Mouse (Mus musculus) midbrain, embryonic 15.5 days (tissue): Measurements from ENCODE around the gene 4930404N11Rik. TPM values are rescaled to one million over a fixed set of nuclear protein-coding genes. Genes with fewer than 3 reads are reported as not detected.

Experiments used
- ATAC-seq: fragments of 200-750 bp; cut with Nextera tagmentation; replicated peaks from 2 replicates; pipeline ENCODE4 v1.8.0; 2017; ENCODE audit warnings: moderate TSS enrichment
- H3K27ac ChIP-seq: fragments of 300-500 bp; sonication (generic); 2 replicates; pipeline ENCODE4 v1.5.1; 2015; ENCODE audit warnings: mild to moderate bottlenecking, inconsistent platforms
- H3K27me3 ChIP-seq: fragments of 300-500 bp; sonication (generic); replicated peaks from 2 replicates; pipeline ENCODE4 v1.6.1; 2015; ENCODE audit warnings: inconsistent platforms
- H3K36me3 ChIP-seq: fragments of 300-500 bp; sonication (generic); replicated peaks from 2 replicates; pipeline ENCODE4 v1.6.1; 2015; ENCODE audit warnings: inconsistent platforms
- H3K4me1 ChIP-seq: fragments of 300-500 bp; sonication (generic); 2 replicates; pipeline ENCODE4 v1.6.1; 2015; ENCODE audit warnings: inconsistent platforms
- H3K4me2 ChIP-seq: fragments of 300-500 bp; sonication (generic); 2 replicates; pipeline ENCODE4 v1.6.1; 2015; ENCODE audit warnings: inconsistent platforms, mild to moderate bottlenecking, moderate library complexity
- H3K4me3 ChIP-seq: fragments of 300-500 bp; sonication (generic); 2 replicates; pipeline ENCODE4 v1.5.1; 2015; ENCODE audit warnings: mild to moderate bottlenecking, inconsistent platforms
- H3K9ac ChIP-seq: fragments of 300-500 bp; sonication (generic); 2 replicates; pipeline ENCODE4 v1.6.1; 2015; ENCODE audit warnings: mild to moderate bottlenecking, inconsistent platforms
- H3K9me3 ChIP-seq: fragments of 300-500 bp; sonication (generic); 2 replicates; pipeline ENCODE4 v1.6.1; 2016; ENCODE audit warnings: inconsistent platforms
- WGBS: fragments of 180-500 bp; shearing (Covaris S2); methylation state at CpG from one replicate; pipeline ENCODE4 v1.1.7; 2015; ENCODE audit warnings: mixed read lengths; 5-methylcytosine and 5-hydroxymethylcytosine counted together
- polyA plus RNA-seq: library from polyadenylated mRNA; unstranded; fragments of >200 nt; fragmentation: Nextera tagmentation; extraction: Ambion mirVana; gene quantifications from 2 replicates; pipeline ENCODE4 v1.2.1, GENCODE M21; 2015

4930404N11Rik gene
- 1.1 TPM in 2 replicates for polyA plus RNA-seq

DNA sequence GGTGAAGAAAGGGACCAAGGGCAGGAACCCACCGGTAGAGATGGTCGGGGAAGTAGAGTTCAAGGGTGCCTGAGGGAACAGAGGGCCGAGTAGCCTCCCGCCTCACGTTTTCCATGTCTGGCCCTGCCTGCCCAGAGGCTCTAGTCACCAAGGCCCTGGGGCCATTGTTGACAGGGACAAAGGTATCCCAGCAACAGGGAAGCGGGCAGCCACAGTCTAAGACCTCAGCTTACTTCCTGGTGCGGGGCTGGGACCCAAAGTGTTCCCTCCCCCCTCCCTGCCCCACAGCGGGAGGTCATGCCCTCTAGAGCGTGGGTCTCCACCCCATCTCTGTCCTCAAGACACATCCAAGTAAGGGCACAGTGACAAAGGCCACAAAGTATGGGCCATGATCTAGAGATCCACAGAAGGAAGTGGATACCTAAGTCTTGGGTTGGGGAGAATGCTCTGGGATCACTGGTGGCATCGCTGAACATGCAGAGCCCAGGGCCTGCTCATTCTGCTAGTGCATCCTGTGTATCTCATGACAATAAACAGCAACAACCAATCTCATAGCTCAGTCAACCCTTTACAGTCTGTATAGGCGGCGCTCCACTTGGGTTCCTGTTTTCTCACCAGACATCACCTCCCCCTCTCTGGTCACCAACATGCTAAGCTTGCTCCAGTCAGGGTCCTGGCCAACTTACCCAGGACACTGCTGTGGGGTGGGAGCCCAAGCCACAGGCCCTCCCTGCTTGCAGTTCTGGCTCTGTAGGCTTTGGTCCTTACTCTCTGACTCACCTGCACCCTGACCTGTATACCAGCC lies at the start of gene 4930404N11Rik:
4930404N11Rik (minus strand) TSS at position 145 of the 805 bp plus-strand sequence.
- Histone ChIP-seq H3K36me3 (peaks cover 38% of the 10 kb centered on the region), H3K9ac (peak within 1 kb of the TSS; percentile 23; the same call in 1 of the 2 replicates), H3K4me2 (peak within 1 kb of the TSS; percentile 45), H3K4me3 (peak within 1 kb of the TSS; percentile 17; the same call in 1 of the 2 replicates), H3K4me1 (peaks cover 25% of the 10 kb centered on the region), H3K27me3 (peaks cover 13% of the 10 kb centered on the region), H3K9me3 (no peaks in the 10 kb centered on the region), H3K27ac (no peak within 1 kb of the TSS)
- no peak for ATAC-seq
- 18% methylated on average over 12 of the region's 12 CpGs for WGBS

DNA sequence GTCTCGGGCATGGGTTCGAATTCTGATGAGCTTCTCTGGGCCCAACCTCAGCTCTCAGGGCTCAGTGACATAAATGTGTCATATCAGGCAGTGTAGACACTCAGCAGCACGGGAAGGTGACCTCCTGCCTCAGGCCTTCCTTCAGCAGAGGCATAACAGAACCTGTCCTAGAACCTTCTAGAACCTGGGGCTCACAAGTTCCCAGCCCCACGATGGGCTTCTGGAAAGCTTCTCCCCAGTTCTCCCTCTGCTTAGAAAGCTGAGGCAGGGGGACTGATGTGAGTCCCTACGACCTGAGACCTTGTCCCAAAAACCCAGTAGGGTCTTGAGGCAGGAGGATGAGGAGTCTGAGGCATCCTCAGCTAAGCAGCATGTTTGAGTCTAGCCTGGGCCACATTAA lies 49.5 kb upstream of the 4930404N11Rik start:
- no peak for ATAC-seq
- no peaks in the 10 kb centered on the region for H3K9me3 ChIP-seq
- WGBS = 81% methylated on average over 5 of the region's 5 CpGs
- no peak overlapping the region for H3K27ac ChIP-seq
- no peak overlapping the region for H3K9ac ChIP-seq
- peaks cover 47% of the 10 kb centered on the region for H3K4me1 ChIP-seq
- H3K4me3 ChIP-seq = no peak overlapping the region
- no peak overlapping the region for H3K4me2 ChIP-seq
- no peaks in the 10 kb centered on the region for H3K36me3 ChIP-seq
- no peaks in the 10 kb centered on the region for H3K27me3 ChIP-seq

DNA sequence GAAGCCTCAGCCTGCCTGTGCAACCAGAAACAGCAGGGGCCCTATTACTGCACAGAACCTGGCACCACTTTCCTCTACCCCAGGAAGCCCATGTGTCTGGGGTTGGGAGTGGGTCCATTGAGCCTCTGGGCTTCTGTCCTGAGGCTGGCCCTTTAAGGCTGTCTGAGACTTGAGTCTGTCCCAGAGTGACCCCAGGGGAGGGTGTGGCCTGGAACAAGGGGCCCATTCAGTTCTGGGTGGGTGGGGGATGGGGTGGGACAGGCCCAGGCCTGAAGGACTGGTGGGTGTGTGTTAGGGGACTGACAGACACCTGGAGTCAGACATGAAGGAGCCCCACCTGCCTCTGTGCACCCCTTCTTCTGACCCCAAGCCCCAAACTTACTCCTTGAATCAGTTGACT lies 49.1 kb upstream of the 4930404N11Rik start:
- Histone ChIP-seq H3K4me1 (peaks cover 47% of the 10 kb centered on the region), H3K9me3 (no peaks in the 10 kb centered on the region), H3K4me3 (no peak overlapping the region), H3K27me3 (no peaks in the 10 kb centered on the region), H3K9ac (no peak overlapping the region), H3K27ac (no peak overlapping the region), H3K36me3 (no peaks in the 10 kb centered on the region), H3K4me2 (no peak overlapping the region)
- no peak for ATAC-seq

DNA sequence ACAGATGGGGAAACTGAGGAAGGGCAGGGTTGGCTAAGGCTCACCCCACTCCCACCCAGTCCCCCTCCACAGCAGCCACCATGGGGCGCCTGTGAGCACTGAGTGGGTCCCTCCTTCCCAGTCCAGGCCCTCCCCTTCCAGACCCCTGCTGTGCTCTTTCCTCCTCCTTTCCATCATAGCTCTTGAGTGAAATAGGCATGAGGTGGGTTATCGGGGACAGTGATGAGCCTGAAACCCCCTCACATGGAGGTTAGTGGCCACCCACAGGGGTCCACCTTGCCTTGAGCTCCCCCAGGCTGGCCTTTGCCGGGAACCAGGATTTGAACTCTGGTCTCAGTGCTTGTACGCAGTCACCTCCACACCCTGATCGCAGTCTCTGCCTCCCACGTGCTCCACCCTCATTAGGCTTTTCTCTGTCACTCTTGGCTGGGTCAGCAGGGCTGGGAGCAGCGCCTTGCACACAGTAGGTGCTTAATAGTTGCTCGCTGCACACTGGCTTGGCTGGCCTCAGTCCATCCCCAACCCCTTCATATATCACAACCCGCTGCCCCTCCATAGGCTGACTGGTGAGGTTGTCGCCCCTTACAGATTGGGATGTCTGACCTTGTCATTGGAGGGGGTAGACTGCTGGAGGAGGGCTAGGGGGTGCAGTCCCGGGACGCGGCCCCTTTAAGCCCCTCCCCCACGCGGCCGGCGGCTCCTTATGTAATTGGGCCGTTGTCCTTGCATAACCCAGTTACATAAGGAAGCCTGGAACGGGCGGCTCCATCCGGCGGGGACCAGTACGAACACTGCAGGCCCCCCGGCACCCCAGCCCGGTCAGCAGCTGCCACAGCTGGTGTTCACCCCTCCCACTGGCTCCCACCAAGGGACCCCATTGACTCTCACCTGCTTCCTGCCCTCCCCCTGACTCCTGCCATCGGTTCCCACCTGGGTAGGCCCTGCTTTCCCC lies 48.0 kb upstream of the 4930404N11Rik start:
- ATAC-seq = no peak
- Histone ChIP-seq H3K9me3 (no peaks in the 10 kb centered on the region), H3K4me1 (peaks cover 48% of the 10 kb centered on the region), H3K27ac (no peak overlapping the region), H3K36me3 (no peaks in the 10 kb centered on the region), H3K9ac (no peak overlapping the region), H3K4me2 (peak overlapping the region; percentile 10; the same call in 1 of the 2 replicates), H3K4me3 (no peak overlapping the region), H3K27me3 (0 out of 2 replicates have a peak, but pooled peaks cover 4% of the 10 kb centered on the region)
- WGBS = 25% methylated on average over 26 of the region's 26 CpGs

DNA sequence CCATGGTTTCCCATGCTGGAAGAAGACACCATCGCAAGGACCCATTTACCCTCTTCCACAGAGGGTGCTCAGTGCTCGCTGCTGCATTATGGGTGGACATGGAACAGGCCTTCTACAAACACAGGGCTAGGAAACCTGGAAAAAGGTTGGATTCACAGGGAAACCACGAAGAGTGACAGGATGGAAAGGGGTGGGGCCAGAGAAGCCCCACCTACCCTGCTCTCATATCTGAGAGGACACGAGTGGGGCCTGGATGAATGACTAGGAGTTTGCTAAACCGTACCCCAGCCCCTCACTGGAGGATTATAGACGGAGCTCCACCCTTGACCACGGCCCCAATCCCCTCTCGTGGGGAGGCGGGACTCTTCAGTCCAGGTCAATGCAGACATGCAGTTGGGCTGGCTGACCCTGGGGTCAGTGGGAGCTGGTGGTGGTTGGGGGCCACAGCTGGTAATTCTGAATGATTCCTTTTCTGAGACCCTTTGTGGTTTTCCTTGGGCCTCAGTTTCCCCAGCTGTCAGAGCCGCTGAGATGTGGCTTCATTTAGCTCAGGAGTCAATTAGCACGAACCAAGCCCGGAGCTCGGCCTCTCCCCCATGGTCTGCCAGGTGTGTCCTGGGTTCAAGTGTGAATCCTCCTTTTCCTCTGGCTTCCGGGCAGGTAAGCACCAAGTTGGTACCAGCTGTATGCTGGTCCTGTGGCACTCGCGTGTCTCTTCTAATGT lies 47.1 kb upstream of the 4930404N11Rik start:
- peaks cover 46% of the 10 kb centered on the region for H3K4me1 ChIP-seq
- no peak overlapping the region for H3K4me2 ChIP-seq
- no peak overlapping the region for H3K4me3 ChIP-seq
- H3K27ac ChIP-seq = peak overlapping the region; percentile 65; the same call in 1 of the 2 replicates
- no peaks in the 10 kb centered on the region for H3K9me3 ChIP-seq
- no peaks in the 10 kb centered on the region; the same call in 1 of the 2 replicates for H3K36me3 ChIP-seq
- 77% methylated on average over 16 of the region's 16 CpGs for WGBS
- no peak for ATAC-seq
- H3K27me3 ChIP-seq = peaks cover 12% of the 10 kb centered on the region; the same call in 1 of the 2 replicates
- H3K9ac ChIP-seq = no peak overlapping the region

DNA sequence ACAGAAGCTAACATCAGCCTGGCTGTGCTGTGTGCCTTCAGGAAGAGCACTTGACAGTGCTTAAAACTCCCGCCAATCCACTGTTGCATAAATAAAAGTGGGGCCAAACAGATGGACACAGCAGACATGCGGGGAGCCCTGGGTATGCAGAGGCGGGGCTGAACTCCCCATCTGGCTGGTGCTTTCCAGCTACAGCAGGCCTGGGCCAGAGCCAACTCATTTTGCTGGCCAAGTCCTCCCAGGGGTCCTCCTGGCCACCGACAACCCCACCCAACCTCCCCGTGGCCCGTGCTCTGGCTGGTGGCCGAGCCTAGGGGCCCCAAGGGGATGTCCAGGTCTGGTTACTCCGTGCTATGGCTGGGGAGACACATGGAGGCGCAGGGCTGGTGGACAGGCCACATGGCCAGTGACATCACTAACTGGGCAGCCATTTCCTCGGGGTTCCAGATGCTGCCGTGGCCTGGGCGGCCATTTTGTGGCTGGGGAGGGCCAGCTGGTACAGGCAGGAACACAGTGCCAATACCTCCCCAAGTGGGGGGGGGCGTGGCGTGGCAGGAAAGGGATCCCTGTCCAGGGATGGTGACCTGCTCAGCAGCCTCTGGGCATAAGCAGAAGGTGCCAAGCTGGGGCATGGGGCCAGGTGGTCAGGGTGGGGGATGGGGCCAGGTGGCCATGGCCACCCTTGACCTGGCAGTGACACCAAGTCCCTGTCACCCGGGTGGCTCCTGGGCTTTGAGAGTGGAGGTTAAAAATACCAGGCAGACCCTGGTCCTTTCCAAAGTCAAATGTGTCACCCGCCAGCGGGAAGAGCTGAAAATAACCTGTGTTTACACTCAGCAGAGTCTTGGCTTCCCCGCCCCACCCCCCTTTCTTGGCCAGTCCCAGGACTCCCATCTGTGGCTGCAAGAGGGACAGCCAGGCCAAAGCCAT lies 46.1 kb upstream of the 4930404N11Rik start:
- Histone ChIP-seq H3K36me3 (no peaks in the 10 kb centered on the region; the same call in 1 of the 2 replicates), H3K9ac (no peak overlapping the region), H3K4me3 (no peak overlapping the region), H3K4me2 (no peak overlapping the region), H3K4me1 (peaks cover 46% of the 10 kb centered on the region), H3K9me3 (no peaks in the 10 kb centered on the region), H3K27me3 (peaks cover 13% of the 10 kb centered on the region; the same call in 1 of the 2 replicates), H3K27ac (peak overlapping the region; percentile 65)
- 60% methylated on average over 18 of the region's 18 CpGs for WGBS
- ATAC-seq = no peak

DNA sequence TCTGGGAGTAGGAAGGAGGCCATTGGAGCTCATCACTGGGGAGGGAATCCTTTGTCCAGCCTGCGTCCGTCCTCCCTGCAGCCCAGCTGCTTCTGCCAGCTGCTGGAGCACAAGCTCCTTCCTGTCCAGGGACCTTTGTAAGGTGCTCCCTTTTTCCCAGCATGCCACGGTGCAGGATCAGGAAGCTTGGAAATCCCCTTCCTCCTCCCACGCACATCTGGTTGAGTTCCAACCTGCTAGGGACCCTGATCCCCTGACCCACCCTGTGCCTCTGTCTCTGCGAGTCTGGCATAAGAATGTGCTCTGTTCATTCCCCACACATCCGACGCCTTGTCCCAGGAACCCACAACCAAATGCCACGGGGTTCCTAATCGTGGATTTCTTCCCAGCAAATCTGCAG lies 45.4 kb upstream of the 4930404N11Rik start:
- Histone ChIP-seq H3K27me3 (peaks cover 15% of the 10 kb centered on the region), H3K4me3 (no peak overlapping the region), H3K4me2 (no peak overlapping the region), H3K27ac (no peak overlapping the region), H3K9ac (no peak overlapping the region), H3K4me1 (peaks cover 42% of the 10 kb centered on the region), H3K9me3 (no peaks in the 10 kb centered on the region), H3K36me3 (peaks cover under 1% of the 10 kb centered on the region; the same call in 1 of the 2 replicates)
- WGBS = 71% methylated on average over 9 of the region's 9 CpGs
- ATAC-seq = no peak

DNA sequence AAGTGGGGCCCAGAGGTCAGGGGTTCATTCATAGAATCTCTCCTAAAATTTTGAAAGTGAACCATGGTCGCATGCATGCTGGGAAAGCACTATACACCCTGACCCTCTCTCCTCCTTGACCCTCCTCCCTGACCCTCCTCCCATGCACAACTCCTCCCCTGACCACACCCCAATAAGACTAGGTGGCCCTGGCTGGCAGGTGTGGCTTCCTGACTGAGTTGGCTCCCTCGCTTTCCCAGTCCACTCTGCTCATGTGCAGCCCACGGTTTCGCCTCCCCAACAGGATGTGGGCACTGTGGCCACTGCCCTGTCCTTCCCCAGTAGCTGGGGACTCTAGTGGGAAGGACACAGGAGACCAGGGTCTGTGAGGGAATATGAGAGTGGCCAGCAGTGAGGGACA lies 44.7 kb upstream of the 4930404N11Rik start:
- ATAC-seq = no peak
- 71% methylated on average over 4 of the region's 4 CpGs for WGBS

DNA sequence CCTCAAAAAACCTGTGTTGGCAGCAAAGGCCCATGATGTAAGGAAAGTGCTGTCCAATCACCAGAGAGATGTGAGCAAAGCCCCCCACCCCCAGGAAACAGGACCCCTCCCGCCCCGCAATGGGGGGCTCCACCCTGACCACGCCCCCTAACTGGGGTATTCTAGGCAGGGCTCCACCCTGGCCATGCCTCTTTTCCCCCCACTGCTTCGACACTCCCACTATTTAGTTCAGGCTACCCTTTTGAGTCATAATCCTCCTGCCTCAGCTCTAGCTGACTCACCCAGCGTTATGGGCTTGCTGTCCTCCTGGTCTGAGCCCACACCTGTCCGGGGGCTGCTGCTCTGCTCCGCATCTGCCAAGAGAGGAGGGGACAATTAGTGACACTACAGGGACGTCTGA lies 43.7 kb upstream of the 4930404N11Rik start:
- no peak overlapping the region for H3K4me2 ChIP-seq
- peaks cover 21% of the 10 kb centered on the region for H3K27me3 ChIP-seq
- 14% methylated on average over 8 of the region's 8 CpGs for WGBS
- H3K4me1 ChIP-seq = peaks cover 41% of the 10 kb centered on the region
- H3K9me3 ChIP-seq = no peaks in the 10 kb centered on the region
- no peak overlapping the region for H3K4me3 ChIP-seq
- peaks cover 9% of the 10 kb centered on the region; the same call in 1 of the 2 replicates for H3K36me3 ChIP-seq
- no peak for ATAC-seq
- no peak overlapping the region for H3K27ac ChIP-seq
- no peak overlapping the region for H3K9ac ChIP-seq

More for the DNA sequence above, 44.7 kb upstream of the 4930404N11Rik start:
- Histone ChIP-seq H3K4me2 (no peak overlapping the region), H3K4me1 (peaks cover 42% of the 10 kb centered on the region), H3K27me3 (peaks cover 17% of the 10 kb centered on the region), H3K9ac (no peak overlapping the region), H3K27ac (no peak overlapping the region), H3K4me3 (no peak overlapping the region), H3K36me3 (peaks cover 5% of the 10 kb centered on the region; the same call in 1 of the 2 replicates), H3K9me3 (no peaks in the 10 kb centered on the region)

DNA sequence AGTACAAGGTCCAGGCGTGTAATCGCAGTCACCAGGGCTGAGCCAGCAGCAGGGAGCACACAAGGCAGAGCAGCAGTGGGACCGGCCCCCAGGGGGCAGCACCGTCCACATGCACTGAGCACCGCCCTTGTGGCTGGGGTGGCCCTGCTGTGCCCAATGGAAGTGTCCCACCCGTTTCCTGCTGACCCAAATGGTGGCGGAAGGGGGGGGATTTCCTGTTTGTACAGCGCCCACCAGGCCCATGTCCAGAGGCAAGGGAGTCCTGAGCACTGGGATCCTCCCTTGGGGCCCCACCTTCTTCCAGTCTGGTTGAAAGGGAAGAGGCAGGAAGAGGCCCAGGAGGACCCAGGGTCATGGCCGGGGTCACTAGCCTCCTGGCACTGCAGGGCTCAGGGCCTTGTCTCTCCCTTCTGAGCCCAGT lies 43.3 kb upstream of the 4930404N11Rik start:
- H3K27ac ChIP-seq = no peak overlapping the region
- no peak overlapping the region for H3K4me2 ChIP-seq
- WGBS = 17% methylated on average over 9 of the region's 9 CpGs
- H3K27me3 ChIP-seq = peaks cover 21% of the 10 kb centered on the region
- peaks cover 36% of the 10 kb centered on the region for H3K4me1 ChIP-seq
- H3K9ac ChIP-seq = no peak overlapping the region
- ATAC-seq = no peak
- no peaks in the 10 kb centered on the region for H3K9me3 ChIP-seq
- peaks cover 9% of the 10 kb centered on the region; the same call in 1 of the 2 replicates for H3K36me3 ChIP-seq
- no peak overlapping the region for H3K4me3 ChIP-seq

DNA sequence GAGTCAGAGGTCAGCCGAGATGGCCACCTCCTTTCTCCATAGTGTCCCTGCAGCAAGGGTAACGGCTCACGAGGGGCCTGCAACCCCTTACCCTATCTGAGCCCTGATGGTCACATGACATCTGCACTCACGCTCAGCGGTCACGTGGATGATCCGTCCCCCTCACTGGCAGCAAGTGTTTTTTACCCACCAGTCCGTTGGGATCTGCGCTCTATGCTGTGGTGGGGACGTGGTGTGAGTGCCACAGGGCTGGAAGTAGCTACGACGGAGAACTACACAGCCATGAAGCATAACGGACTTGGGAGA lies 42.8 kb upstream of the 4930404N11Rik start:
- no peak for ATAC-seq
- H3K9me3 ChIP-seq = no peaks in the 10 kb centered on the region
- 51% methylated on average over 13 of the region's 13 CpGs for whole genome bisulfite sequencing
- H3K27ac ChIP-seq = no peak overlapping the region
- peaks cover 21% of the 10 kb centered on the region for H3K27me3 ChIP-seq
- peaks cover 9% of the 10 kb centered on the region; the same call in 1 of the 2 replicates for H3K36me3 ChIP-seq
- H3K4me3 ChIP-seq = no peak overlapping the region
- no peak overlapping the region for H3K4me2 ChIP-seq
- no peak overlapping the region for H3K9ac ChIP-seq
- H3K4me1 ChIP-seq = peaks cover 38% of the 10 kb centered on the region
